ENCODE assay signal across 8 mouse cellular contexts in the genomic region with DNA sequence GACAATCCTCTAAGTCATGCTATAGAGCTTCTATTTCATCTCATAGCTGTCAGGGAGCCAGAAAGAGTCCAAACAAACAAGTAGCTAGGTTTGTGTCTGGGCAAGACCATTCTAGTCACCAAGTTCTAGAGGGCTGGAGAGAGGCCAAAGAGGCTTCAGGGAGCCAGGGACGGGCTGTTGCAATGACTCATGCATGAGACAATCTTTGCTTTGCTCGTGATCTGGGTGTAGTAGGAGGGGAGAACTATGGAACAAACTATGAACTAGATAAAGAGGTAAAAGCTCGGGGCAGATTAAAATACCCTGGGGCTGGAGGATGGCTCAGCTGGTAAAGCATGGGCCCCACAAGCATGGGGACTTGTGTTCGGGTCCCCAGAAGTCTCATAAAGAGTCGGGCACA. TPM values are rescaled to one million over a fixed set of nuclear protein-coding genes. Genes with fewer than 3 reads are reported as not detected.
DNase-seq lines count a peak whose midpoint lies in the region; ATAC-seq and TF ChIP-seq lines count a peak whose summit lies in the region.

No protein-coding gene starts in this region.

- H3K9ac ChIP-seq in MEL (ENCODE audit: control insufficient read depth, low read depth, low read length, poor library complexity, severe bottlenecking): no peak overlapping the region
- no peak overlapping the region for H3K9ac ChIP-seq in neural tube, embryonic 15.5 days (replicated peaks)
- H3K9ac ChIP-seq in hindbrain, embryonic 16.5 days (ENCODE audit: low read depth, low read length): no peak overlapping the region

- ATAC-seq in frontal cortex, adult (ENCODE audit: low TSS enrichment): peak; percentile 74
- no peak for ATAC-seq in neural tube, embryonic 15.5 days (ENCODE audit: low FRiP score)
- ATAC-seq in hindbrain, embryonic 16.5 days: no peak

- H3K27ac ChIP-seq in MEL (ENCODE audit: control insufficient read depth, low read depth, low read length): peak overlapping the region; percentile 61
- H3K27ac ChIP-seq in neural tube, embryonic 15.5 days (replicated peaks): no peak overlapping the region
- H3K27ac ChIP-seq in hindbrain, embryonic 16.5 days (ENCODE audit: low read depth, low read length): no peak overlapping the region

- no peak for DNase-seq in frontal cortex, postnatal 10 days (ENCODE audit: low spot score in 2 of 2)
- peak; percentile 83 for DNase-seq in MEL (ENCODE audit: low read depth, low spot score)
- DNase-seq in gastrocnemius, postnatal 25 days: peak; percentile 34
- DNase-seq in lung, postnatal 14 days: peak; percentile 75
- DNase-seq in natural killer cell, adult 2 months (ENCODE audit: low spot score in 2 of 2): no peak

- 81% methylated on average over 5 of the region's 5 CpGs for WGBS in neural tube, embryonic 15.5 days
- 81% methylated on average over 5 of the region's 5 CpGs for WGBS in hindbrain, embryonic 16.5 days

- H3K27me3 ChIP-seq in MEL (ENCODE audit: control insufficient read depth in 1 of 2, insufficient read depth in 2 of 2, low read length in 2 of 2): no peaks in the 10 kb centered on the region
- H3K27me3 ChIP-seq in neural tube, embryonic 15.5 days (replicated peaks): no peaks in the 10 kb centered on the region
- H3K27me3 ChIP-seq in hindbrain, embryonic 16.5 days (replicated peaks; ENCODE audit: control insufficient read depth, insufficient read depth, low read length): no peaks in the 10 kb centered on the region

- TF ChIP-seq RAD21 in MEL (IDR thresholded peaks at IDR 0.05; ENCODE audit: low read depth, low read length): no peak

- no peak overlapping the region for H3K4me3 ChIP-seq in MEL (ENCODE audit: control insufficient read depth in 1 of 2, insufficient read depth in 1 of 2, low read depth in 2 of 2, low read length in 2 of 2)
- H3K4me3 ChIP-seq in neural tube, embryonic 15.5 days (replicated peaks): no peak overlapping the region
- H3K4me3 ChIP-seq in hindbrain, embryonic 16.5 days (ENCODE audit: low read length): no peak overlapping the region

- peaks cover 5 to 23% of the 10 kb centered on the region in 2 experiments for H3K4me1 ChIP-seq in MEL (ENCODE audit: control insufficient read depth in 1 of 2, insufficient read depth in 2 of 2, low read length in 2 of 2)
- 0 out of 2 replicates have a peak, but pooled peaks cover 3% of the 10 kb centered on the region for H3K4me1 ChIP-seq in neural tube, embryonic 15.5 days
- no peaks in the 10 kb centered on the region for H3K4me1 ChIP-seq in hindbrain, embryonic 16.5 days (ENCODE audit: control insufficient read depth, insufficient read depth, low read depth, low read length)

- H3K4me2 ChIP-seq in neural tube, embryonic 15.5 days: no peak overlapping the region
- no peak overlapping the region for H3K4me2 ChIP-seq in hindbrain, embryonic 16.5 days (ENCODE audit: low read length)

- no peaks in the 10 kb centered on the region for H3K9me3 ChIP-seq in MEL (replicated peaks; ENCODE audit: insufficient read depth, low read length)
- H3K9me3 ChIP-seq in neural tube, embryonic 15.5 days (replicated peaks): no peaks in the 10 kb centered on the region
- H3K9me3 ChIP-seq in hindbrain, embryonic 16.5 days (ENCODE audit: control insufficient read depth, low read length): no peaks in the 10 kb centered on the region

- TF ChIP-seq CTCF in MEL (IDR thresholded peaks at IDR 0.05 in 2 of 3, conservative IDR thresholded peaks at IDR 0.05 in 1 of 3; ENCODE audit: control insufficient read depth in 1 of 3, insufficient read depth in 1 of 3, low read depth in 2 of 3, low read length in 3 of 3, poor library complexity in 1 of 3, severe bottlenecking in 1 of 3): no peak

- no peaks in the 10 kb centered on the region for H3K79me2 ChIP-seq in MEL (ENCODE audit: control insufficient read depth, insufficient read depth, low read length, poor library complexity)

- peaks cover 0 to 10% of the 10 kb centered on the region in 2 experiments; a peak in 2 of 4 replicates for H3K36me3 ChIP-seq in MEL (ENCODE audit: control insufficient read depth in 1 of 2, insufficient read depth in 2 of 2, low read length in 2 of 2)
- H3K36me3 ChIP-seq in neural tube, embryonic 15.5 days: no peaks in the 10 kb centered on the region
- no peaks in the 10 kb centered on the region for H3K36me3 ChIP-seq in hindbrain, embryonic 16.5 days (ENCODE audit: control insufficient read depth, insufficient read depth, low read length)

- peak; percentile 38 to 58; a peak in 3 of 4 replicates for TF ChIP-seq EP300 in MEL (IDR thresholded peaks at IDR 0.05; ENCODE audit: low read depth in 1 of 2, low read length in 2 of 2)

- TF ChIP-seq POLR2A in MEL (IDR thresholded peaks at IDR 0.05; ENCODE audit: control insufficient read depth in 1 of 2, insufficient read depth in 1 of 2, low read depth in 1 of 2, low read length in 2 of 2, poor library complexity in 1 of 2): no peak

TF ChIP-seq in MEL, 35 proteins besides CTCF, POLR2A, EP300 and RAD21:
- TF ChIP-seq POLR2AphosphoS2 (IDR thresholded peaks at IDR 0.05; ENCODE audit: low read length) (no peak), UBTF (IDR thresholded peaks at IDR 0.05; ENCODE audit: borderline replicate concordance, insufficient read depth, low read depth, low read length) (no peak), TCF12 (IDR thresholded peaks at IDR 0.05; ENCODE audit: low read depth, low read length) (no peak), E2F4 (IDR thresholded peaks at IDR 0.05; ENCODE audit: borderline replicate concordance, low read depth, low read length) (no peak), ELF1 (IDR thresholded peaks at IDR 0.05; ENCODE audit: low read depth, low read length) (no peak), SMC3 (IDR thresholded peaks at IDR 0.05; ENCODE audit: low read depth, low read length) (no peak), BHLHE40 (IDR thresholded peaks at IDR 0.05; ENCODE audit: borderline replicate concordance, low read depth, low read length) (peak; percentile 83), CHD1 (IDR thresholded peaks at IDR 0.05; ENCODE audit: low read depth, low read length) (no peak), ZNF384 (IDR thresholded peaks at IDR 0.05; ENCODE audit: low read depth, low read length) (no peak), USF2 (IDR thresholded peaks at IDR 0.05; ENCODE audit: borderline replicate concordance in 1 of 2, insufficient read depth in 1 of 2, low read depth in 1 of 2, low read length in 2 of 2) (no peak), ZC3H11A (IDR thresholded peaks at IDR 0.05; ENCODE audit: low read depth, low read length) (no peak), ZKSCAN1 (IDR thresholded peaks at IDR 0.05; ENCODE audit: low read depth, low read length) (no peak), NELFE (IDR thresholded peaks at IDR 0.05; ENCODE audit: low read depth, low read length) (no peak), POLR2AphosphoS5 (IDR thresholded peaks at IDR 0.05; ENCODE audit: borderline replicate concordance, low read depth, low read length) (no peak), RCOR1 (IDR thresholded peaks at IDR 0.05; ENCODE audit: low read depth, low read length) (no peak), NRF1 (IDR thresholded peaks at IDR 0.05; ENCODE audit: insufficient read depth, low read depth, low read length, poor library complexity, severe bottlenecking) (no peak), MYC (IDR thresholded peaks at IDR 0.05; ENCODE audit: low read depth, low read length) (no peak), GATA1 (IDR thresholded peaks at IDR 0.05; ENCODE audit: low read depth, low read length) (no peak), MAX (IDR thresholded peaks at IDR 0.05; ENCODE audit: low read length) (no peak), CHD2 (IDR thresholded peaks at IDR 0.05; ENCODE audit: low read length) (no peak), MYB (IDR thresholded peaks at IDR 0.05; ENCODE audit: low read depth, low read length) (no peak), ETS1 (IDR thresholded peaks at IDR 0.05; ENCODE audit: low read depth, low read length) (peak; percentile 77), TBP (IDR thresholded peaks at IDR 0.05; ENCODE audit: low read depth, low read length) (peak; percentile 66; the same call in 1 of the 2 replicates), JUND (IDR thresholded peaks at IDR 0.05; ENCODE audit: low read depth, low read length) (peak; percentile 69; the same call in 1 of the 2 replicates), ZMIZ1 (IDR thresholded peaks at IDR 0.05; ENCODE audit: low read depth, low read length) (no peak), KAT2A (conservative IDR thresholded peaks at IDR 0.05; ENCODE audit: low read depth, low read length) (no peak), SIN3A (IDR thresholded peaks at IDR 0.05; ENCODE audit: low read length) (no peak), USF1 (IDR thresholded peaks at IDR 0.05; ENCODE audit: low read depth, low read length) (no peak), MAFK (IDR thresholded peaks at IDR 0.05; ENCODE audit: borderline replicate concordance, low read depth, low read length) (no peak), MXI1 (IDR thresholded peaks at IDR 0.05; ENCODE audit: low read depth, low read length) (no peak), TAL1 (IDR thresholded peaks at IDR 0.05; ENCODE audit: low read length) (no peak), GABPA (IDR thresholded peaks at IDR 0.05; ENCODE audit: low read depth, low read length) (no peak), MAZ (IDR thresholded peaks at IDR 0.05; ENCODE audit: low read depth, low read length) (no peak), MEF2A (IDR thresholded peaks at IDR 0.05; ENCODE audit: extremely low read depth, insufficient replicate concordance, low read depth, low read length, poor library complexity, severe bottlenecking) (no peak)

RNA-seq across cellular contexts. Expression of a gene that starts 22.8 kb away (rescaled TPM):
- 8.3 and 8.9 TPM in 2 replicates for total RNA-seq in MEL (2012; rRNA removed)
- 10 to 100 TPM in 1 of 2 experiments, not detected in 1; 12.2 TPM for polyA plus RNA-seq in MEL (2012; ENCODE audit: insufficient read depth in 1 of 2, insufficient read length in 2 of 2, low read depth in 1 of 2, low replicate concordance in 2 of 2, missing spikeins in 1 of 2)
- total RNA-seq in gastrocnemius, postnatal 25 days (2021): 10 to 100 TPM in 1 of 2 experiments, 1 to 10 TPM in 1; 7.7 to 10.4 TPM
- 62.9 and 67.9 TPM in 2 replicates for polyA plus RNA-seq in neural tube, embryonic 15.5 days (2015; fragmentation: Nextera tagmentation; extraction: Ambion mirVana)
- polyA plus RNA-seq in hindbrain, embryonic 16.5 days (2015; fragmentation: Nextera tagmentation; extraction: Ambion mirVana): 52.4 and 59.8 TPM in 2 replicates

RNA-seq across cellular contexts. Expression of a gene that starts 23.0 kb away (rescaled TPM):
- 0.20 and 0.23 TPM in 2 replicates for total RNA-seq in MEL (2012; rRNA removed)
- under 1 TPM in 1 of 2 experiments, not detected in 1; 0.52 TPM for polyA plus RNA-seq in MEL (2012; ENCODE audit: insufficient read depth in 1 of 2, insufficient read length in 2 of 2, low read depth in 1 of 2, low replicate concordance in 2 of 2, missing spikeins in 1 of 2)
- 1 to 10 TPM; 2.8 to 4.1 TPM for total RNA-seq in gastrocnemius, postnatal 25 days (2021)
- 5.5 and 5.9 TPM in 2 replicates for polyA plus RNA-seq in neural tube, embryonic 15.5 days (2015; fragmentation: Nextera tagmentation; extraction: Ambion mirVana)
- polyA plus RNA-seq in hindbrain, embryonic 16.5 days (2015; fragmentation: Nextera tagmentation; extraction: Ambion mirVana): 3.4 and 5.6 TPM in 2 replicates

Comparison
In these comparisons a context has a peak if more than half of its experiments do, and no peak if none do; other contexts are left out.
1. DNase-seq: peak in MEL (single experiment), gastrocnemius, postnatal 25 days (single experiment) and lung, postnatal 14 days (single experiment); none in frontal cortex, postnatal 10 days (0 of 2) and natural killer cell, adult 2 months (0 of 2).